Mouse (Mus musculus) liver, embryonic 12.5 days (tissue): ENCODE results near the gene Gm10959. TPM values are rescaled to one million over a fixed set of nuclear protein-coding genes. Genes with fewer than 3 reads are reported as not detected.
A peak's percentile ranks its signal among the peaks of the same experiment; 100 is the strongest.

Source experiments
- ATAC-seq: fragments of 200-750 bp; cut with Nextera tagmentation; 2 replicates; pipeline ENCODE4 v1.8.0; 2017; ENCODE audit warnings: moderate number of reproducible peaks, mild to moderate bottlenecking, moderate library complexity
- H3K27ac ChIP-seq: fragments of 300-500 bp; sonication (generic); 2 replicates; pipeline ENCODE4 v1.5.1; 2016; ENCODE audit warnings: mild to moderate bottlenecking
- H3K27me3 ChIP-seq: fragments of 300-500 bp; sonication (generic); replicated peaks from 2 replicates; pipeline ENCODE4 v1.6.1; 2016; ENCODE audit warnings: mild to moderate bottlenecking, moderate library complexity
- H3K36me3 ChIP-seq: fragments of 300-500 bp; sonication (generic); 2 replicates; pipeline ENCODE4 v1.6.1; 2016; ENCODE audit warnings: mild to moderate bottlenecking, moderate library complexity
- H3K4me1 ChIP-seq: fragments of 300-500 bp; sonication (generic); 2 replicates; pipeline ENCODE4 v1.6.1; 2016
- H3K4me2 ChIP-seq: fragments of 300-500 bp; sonication (generic); 2 replicates; pipeline ENCODE4 v1.6.1; 2016; ENCODE audit warnings: mild to moderate bottlenecking, moderate library complexity
- H3K4me3 ChIP-seq: fragments of 300-500 bp; sonication (generic); 2 replicates; pipeline ENCODE4 v1.5.1; 2016; ENCODE audit warnings: mild to moderate bottlenecking, moderate library complexity
- H3K9ac ChIP-seq: fragments of 300-500 bp; sonication (generic); 2 replicates; pipeline ENCODE4 v1.6.1; 2016; ENCODE audit warnings: mild to moderate bottlenecking, moderate library complexity
- H3K9me3 ChIP-seq: fragments of 300-500 bp; sonication (generic); replicated peaks from 2 replicates; pipeline ENCODE4 v1.6.1; 2016; ENCODE audit warnings: mild to moderate bottlenecking, moderate library complexity
- WGBS: fragments of 180-500 bp; shearing (Covaris S2); methylation state at CpG from one replicate; pipeline ENCODE4 v1.1.7; 2016; ENCODE audit not compliant: insufficient replicate concordance; 5-methylcytosine and 5-hydroxymethylcytosine counted together
- polyA plus RNA-seq: library from polyadenylated mRNA; unstranded; fragments of >200 nt; fragmentation: Nextera tagmentation; extraction: Ambion mirVana; gene quantifications from 2 replicates; pipeline ENCODE4 v1.2.1, GENCODE M21; 2016

Gm10959 gene
- polyA plus RNA-seq, 1 experiment from 2014 or later: not detected

GRCm38 (mm10) chr3:122921676-122922527, 2.7 kb upstream of the Gm10959 start:
- Histone ChIP-seq H3K9me3 (no peaks in the 10 kb centered on the region), H3K27ac (no peak overlapping the region), H3K27me3 (no peaks in the 10 kb centered on the region), H3K4me2 (no peak overlapping the region), H3K36me3 (peaks cover 11% of the 10 kb centered on the region), H3K4me3 (no peak overlapping the region), H3K4me1 (peaks cover 54% of the 10 kb centered on the region), H3K9ac (no peak overlapping the region)
- ATAC-seq: no peak
- WGBS: 76% methylated on average over 8 of the region's 8 CpGs

- WGBS: 48% methylated on average over 8 of the region's 8 CpGs
- ATAC-seq: no peak
- 0 out of 2 replicates have a peak overlapping the region, but pooled peaks have one; percentile 16 for H3K4me2 ChIP-seq
Measured at GRCm38 (mm10) chr3:122920572-122921435, 1.6 kb upstream of the Gm10959 start.

GRCm38 (mm10) chr3:122918672-122919071, 488 bp downstream of the Gm10959 start:
- Histone ChIP-seq H3K4me1 (peaks cover 46% of the 10 kb centered on the region), H3K9me3 (no peaks in the 10 kb centered on the region)
- WGBS: 25% methylated on average over 2 of the region's 2 CpGs

More at GRCm38 (mm10) chr3:122920572-122921435, 1.6 kb upstream of the Gm10959 start:
- peaks cover 48% of the 10 kb centered on the region for H3K4me1 ChIP-seq
- H3K27ac ChIP-seq: 0 out of 2 replicates have a peak overlapping the region, but pooled peaks have one; percentile 21
- no peaks in the 10 kb centered on the region for H3K27me3 ChIP-seq
- no peak overlapping the region for H3K4me3 ChIP-seq
- H3K9ac ChIP-seq: peak overlapping the region; percentile 31; the same call in 1 of the 2 replicates
- H3K36me3 ChIP-seq: no peaks in the 10 kb centered on the region
- H3K9me3 ChIP-seq: no peaks in the 10 kb centered on the region

GRCm38 (mm10) chr3:122916191-122916680, 2.9 kb downstream of the Gm10959 start:
- no peak overlapping the region for H3K4me2 ChIP-seq
- H3K4me3 ChIP-seq: no peak overlapping the region
- H3K9ac ChIP-seq: no peak overlapping the region
- H3K36me3 ChIP-seq: no peaks in the 10 kb centered on the region
- H3K27me3 ChIP-seq: no peaks in the 10 kb centered on the region
- H3K4me1 ChIP-seq: peaks cover 27% of the 10 kb centered on the region
- ATAC-seq: no peak
- H3K27ac ChIP-seq: no peak overlapping the region
- 62% methylated on average over 6 of the region's 6 CpGs for WGBS
- no peaks in the 10 kb centered on the region for H3K9me3 ChIP-seq

More at GRCm38 (mm10) chr3:122918672-122919071, 488 bp downstream of the Gm10959 start:
- H3K27me3 ChIP-seq: no peaks in the 10 kb centered on the region
- no peak overlapping the region for H3K27ac ChIP-seq
- no peak overlapping the region for H3K4me3 ChIP-seq
- no peak overlapping the region for H3K4me2 ChIP-seq
- ATAC-seq: no peak
- H3K9ac ChIP-seq: no peak overlapping the region
- no peaks in the 10 kb centered on the region for H3K36me3 ChIP-seq

GRCm38 (mm10) chr3:122915493-122915892, 3.7 kb downstream of the Gm10959 start:
- Histone ChIP-seq H3K4me1 (peaks cover 19% of the 10 kb centered on the region), H3K27me3 (no peaks in the 10 kb centered on the region), H3K4me2 (no peak overlapping the region), H3K9me3 (no peaks in the 10 kb centered on the region), H3K27ac (no peak overlapping the region), H3K9ac (no peak overlapping the region), H3K36me3 (no peaks in the 10 kb centered on the region), H3K4me3 (no peak overlapping the region)
- no peak for ATAC-seq
- WGBS: 53% methylated on average over 5 of the region's 5 CpGs

GRCm38 (mm10) chr3:122907841-122908240, 11.3 kb downstream of the Gm10959 start:
- Histone ChIP-seq H3K4me3 (no peak overlapping the region), H3K27ac (no peak overlapping the region), H3K27me3 (no peaks in the 10 kb centered on the region), H3K9me3 (no peaks in the 10 kb centered on the region), H3K4me1 (no peaks in the 10 kb centered on the region), H3K9ac (no peak overlapping the region), H3K36me3 (no peaks in the 10 kb centered on the region), H3K4me2 (no peak overlapping the region)
- ATAC-seq: no peak
- WGBS: 61% methylated on average over 2 of the region's 2 CpGs

- no peaks in the 10 kb centered on the region for H3K9me3 ChIP-seq
- H3K36me3 ChIP-seq: no peaks in the 10 kb centered on the region
- no peak overlapping the region for H3K27ac ChIP-seq
- ATAC-seq: no peak
- WGBS: 34% methylated on average over 12 of the region's 12 CpGs
- no peaks in the 10 kb centered on the region for H3K4me1 ChIP-seq
- no peak overlapping the region for H3K4me2 ChIP-seq
- H3K4me3 ChIP-seq: no peak overlapping the region
- H3K9ac ChIP-seq: no peak overlapping the region
- H3K27me3 ChIP-seq: no peaks in the 10 kb centered on the region
Measured at GRCm38 (mm10) chr3:122903746-122904433, 15.3 kb downstream of the Gm10959 start.

- H3K9me3 ChIP-seq: no peaks in the 10 kb centered on the region
- 45% methylated on average over 6 of the region's 6 CpGs for WGBS
- H3K27me3 ChIP-seq: no peaks in the 10 kb centered on the region
- H3K4me2 ChIP-seq: no peak overlapping the region
- H3K9ac ChIP-seq: no peak overlapping the region
- no peak overlapping the region for H3K4me3 ChIP-seq
- H3K27ac ChIP-seq: no peak overlapping the region
- no peaks in the 10 kb centered on the region for H3K36me3 ChIP-seq
- 0 out of 2 replicates have a peak, but pooled peaks have one; percentile 27 for ATAC-seq
- no peaks in the 10 kb centered on the region for H3K4me1 ChIP-seq
Measured at GRCm38 (mm10) chr3:122898254-122898653, 20.9 kb downstream of the Gm10959 start.

GRCm38 (mm10) chr3:122895189-122895731, 23.9 kb downstream of the Gm10959 start:
- Histone ChIP-seq H3K9ac (no peak overlapping the region), H3K4me1 (no peaks in the 10 kb centered on the region), H3K4me3 (no peak overlapping the region), H3K9me3 (no peaks in the 10 kb centered on the region), H3K27me3 (no peaks in the 10 kb centered on the region), H3K4me2 (no peak overlapping the region), H3K27ac (no peak overlapping the region), H3K36me3 (no peaks in the 10 kb centered on the region)
- 62% methylated on average over 11 of the region's 11 CpGs for WGBS
- ATAC-seq: no peak

- Histone ChIP-seq H3K27me3 (no peaks in the 10 kb centered on the region), H3K27ac (no peak within 1 kb of the TSS), H3K36me3 (no peaks in the 10 kb centered on the region), H3K9ac (no peak within 1 kb of the TSS), H3K4me3 (no peak within 1 kb of the TSS), H3K4me1 (no peaks in the 10 kb centered on the region), H3K9me3 (no peaks in the 10 kb centered on the region), H3K4me2 (no peak within 1 kb of the TSS)
- no peak for ATAC-seq
- WGBS: 86% methylated on average over 3 of the region's 3 CpGs
Measured at GRCm38 (mm10) chr3:122894772-122895171, 24.4 kb downstream of the Gm10959 start, which contains the start of gene Fabp2. TSS of gene Fabp2 (plus strand) at chr3:122895072.

GRCm38 (mm10) chr3:122888371-122888819, 30.8 kb downstream of the Gm10959 start:
- ATAC-seq: no peak
- H3K4me3 ChIP-seq: no peak overlapping the region
- no peak overlapping the region for H3K4me2 ChIP-seq
- no peaks in the 10 kb centered on the region; the same call in 1 of the 2 replicates for H3K4me1 ChIP-seq
- WGBS: 65% methylated on average over 5 of the region's 5 CpGs
- no peak overlapping the region for H3K27ac ChIP-seq
- H3K27me3 ChIP-seq: no peaks in the 10 kb centered on the region
- no peaks in the 10 kb centered on the region for H3K36me3 ChIP-seq
- H3K9ac ChIP-seq: no peak overlapping the region
- no peaks in the 10 kb centered on the region for H3K9me3 ChIP-seq
